Mouse (Mus musculus): ENCODE results near the gene Sh2d6. TPM values are rescaled to one million over a fixed set of nuclear protein-coding genes. Genes with fewer than 3 reads are reported as not detected.

Gene Sh2d6
- 3.7 TPM for polyA plus RNA-seq (2014; fragmentation: Illumina TruSeq; extraction: RNeasy Lipid Tissue Mini Kit (QIAGEN cat#74804); ENCODE audit: low read depth, low replicate concordance)

GRCm38 (mm10) chr6:72521607-72522006 is at the start of gene Sh2d6:
Gene Sh2d6, minus strand, starts transcription at chr6:72521707.

DNA sequence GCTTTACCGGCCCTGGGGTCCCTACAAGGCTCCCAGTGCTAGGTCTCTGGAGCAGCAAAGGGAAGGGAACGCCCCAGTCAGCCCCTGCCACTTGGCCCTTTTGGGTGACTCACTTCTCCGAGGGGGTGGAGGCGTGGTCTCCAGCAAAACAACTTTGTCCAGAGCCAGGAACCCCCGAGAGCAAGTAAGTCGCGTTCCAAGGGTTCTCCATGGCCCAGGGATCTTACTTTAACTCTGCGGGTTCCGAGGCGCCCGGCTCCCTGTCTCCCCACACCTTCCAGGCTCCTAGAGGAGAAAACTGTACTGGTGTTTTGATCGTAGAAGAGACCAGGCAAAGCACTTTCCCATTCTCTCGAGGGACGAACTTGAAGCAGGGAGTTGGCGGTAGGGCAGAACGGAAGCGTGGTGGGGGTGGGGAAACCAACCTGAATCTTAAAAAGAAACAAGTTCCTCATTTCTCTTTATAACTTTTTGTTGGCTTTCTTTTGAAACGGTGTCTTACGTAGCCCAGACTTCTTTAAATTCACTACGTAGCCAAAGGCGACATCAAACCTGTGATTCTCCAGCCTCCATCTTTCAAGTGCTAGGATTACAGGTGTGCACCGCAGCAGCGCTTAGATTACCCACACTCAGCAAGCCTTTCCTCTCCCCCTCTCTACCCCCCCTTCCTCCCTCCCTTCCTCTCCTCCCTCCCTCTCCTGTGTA is 22.9 kb upstream of the Sh2d6 start, which contains the start of gene Capg:
Gene Capg, plus strand, starts transcription at position 109 of the 705 bp plus-strand sequence.

Other genes starting within 250 kb of the Sh2d6 start
- gene Sftpb, start 217.1 kb downstream of the Sh2d6 start, polyA plus RNA-seq (2014; fragmentation: Illumina TruSeq; extraction: RNeasy Lipid Tissue Mini Kit (QIAGEN cat#74804); ENCODE audit: low read depth, low replicate concordance), result not detected
- gene Usp39, start 176.5 kb downstream of the Sh2d6 start, polyA plus RNA-seq (2014; fragmentation: Illumina TruSeq; extraction: RNeasy Lipid Tissue Mini Kit (QIAGEN cat#74804); ENCODE audit: low read depth, low replicate concordance), result 27.8 TPM
- gene 0610030E20Rik, start 174.4 kb downstream of the Sh2d6 start, polyA plus RNA-seq (2014; fragmentation: Illumina TruSeq; extraction: RNeasy Lipid Tissue Mini Kit (QIAGEN cat#74804); ENCODE audit: low read depth, low replicate concordance), result 27.9 TPM
- 12.6 TPM for gene Tmem150a, start 166.3 kb downstream of the Sh2d6 start, polyA plus RNA-seq (2014; fragmentation: Illumina TruSeq; extraction: RNeasy Lipid Tissue Mini Kit (QIAGEN cat#74804); ENCODE audit: low read depth, low replicate concordance)
- 217 TPM for gene Rnf181, start 154.8 kb downstream of the Sh2d6 start, polyA plus RNA-seq (2014; fragmentation: Illumina TruSeq; extraction: RNeasy Lipid Tissue Mini Kit (QIAGEN cat#74804); ENCODE audit: low read depth, low replicate concordance)
- gene Vamp5, start 141.2 kb downstream of the Sh2d6 start, polyA plus RNA-seq (2014; fragmentation: Illumina TruSeq; extraction: RNeasy Lipid Tissue Mini Kit (QIAGEN cat#74804); ENCODE audit: low read depth, low replicate concordance), result 19.0 TPM
- gene Vamp8, start 131.0 kb downstream of the Sh2d6 start, polyA plus RNA-seq (2014; fragmentation: Illumina TruSeq; extraction: RNeasy Lipid Tissue Mini Kit (QIAGEN cat#74804); ENCODE audit: low read depth, low replicate concordance), result 188 TPM
- 23.4 TPM for gene Ggcx, start 107.4 kb downstream of the Sh2d6 start, polyA plus RNA-seq (2014; fragmentation: Illumina TruSeq; extraction: RNeasy Lipid Tissue Mini Kit (QIAGEN cat#74804); ENCODE audit: low read depth, low replicate concordance)
- 261 TPM for gene Mat2a, start 82.1 kb downstream of the Sh2d6 start, polyA plus RNA-seq (2014; fragmentation: Illumina TruSeq; extraction: RNeasy Lipid Tissue Mini Kit (QIAGEN cat#74804); ENCODE audit: low read depth, low replicate concordance)
- 196 TPM for gene Capg, start 22.7 kb upstream of the Sh2d6 start, polyA plus RNA-seq (2014; fragmentation: Illumina TruSeq; extraction: RNeasy Lipid Tissue Mini Kit (QIAGEN cat#74804); ENCODE audit: low read depth, low replicate concordance)
- gene Elmod3, start 76.7 kb upstream of the Sh2d6 start, polyA plus RNA-seq (2014; fragmentation: Illumina TruSeq; extraction: RNeasy Lipid Tissue Mini Kit (QIAGEN cat#74804); ENCODE audit: low read depth, low replicate concordance), result 24.1 TPM
- gene Retsat, start 76.8 kb upstream of the Sh2d6 start, polyA plus RNA-seq (2014; fragmentation: Illumina TruSeq; extraction: RNeasy Lipid Tissue Mini Kit (QIAGEN cat#74804); ENCODE audit: low read depth, low replicate concordance), result 48.8 TPM
- gene Tgoln1, start 95.3 kb upstream of the Sh2d6 start, polyA plus RNA-seq (2014; fragmentation: Illumina TruSeq; extraction: RNeasy Lipid Tissue Mini Kit (QIAGEN cat#74804); ENCODE audit: low read depth, low replicate concordance), result 105 TPM

Measured in adipose tissue, adult 10 weeks (tissue).